Mouse (Mus musculus): Measurements from ENCODE around the gene Tln2. TPM values are rescaled to one million over a fixed set of nuclear protein-coding genes. Genes with fewer than 3 reads are reported as not detected.

Tln2 gene
- polyA plus RNA-seq, 2 experiments = 0.98 to 2.5 TPM

DNA sequence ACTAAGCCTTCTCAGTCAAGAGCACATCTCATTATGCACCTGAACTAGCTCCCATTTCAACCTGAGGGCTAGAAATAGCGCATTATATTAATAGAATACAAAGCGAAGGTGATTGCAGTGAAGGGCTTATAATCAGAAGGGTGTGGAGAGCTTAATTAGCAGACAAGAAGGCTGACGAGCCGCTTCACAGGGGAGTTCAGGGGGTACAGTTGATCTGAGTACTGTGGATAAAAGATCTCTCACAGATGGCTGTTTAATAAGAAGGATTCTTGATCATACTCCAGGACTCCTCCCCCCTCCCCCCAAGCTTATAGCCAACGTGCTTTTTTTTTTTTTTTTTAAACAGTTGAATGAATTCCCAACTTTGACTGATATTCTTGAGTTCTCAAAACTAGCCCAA, 198.0 kb downstream of the Tln2 start:
- Histone ChIP-seq H3K9ac (replicated peaks) (no peak overlapping the region), H3K27me3 (ENCODE audit: control insufficient read depth, insufficient read depth, low read length) (no peaks in the 10 kb centered on the region), H3K4me1 (replicated peaks; ENCODE audit: control insufficient read depth in 2 of 2, insufficient read depth in 2 of 2, low read length in 1 of 2) (no peaks in the 10 kb centered on the region), H3K27ac (no peak overlapping the region), H3K9me3 (ENCODE audit: control insufficient read depth, low read length) (no peaks in the 10 kb centered on the region), H3K36me3 (replicated peaks; ENCODE audit: control insufficient read depth, insufficient read depth, low read depth) (no peaks in the 10 kb centered on the region), H3K4me3 (ENCODE audit: insufficient read depth in 1 of 2, low read depth in 2 of 2, low read length in 2 of 2) (no peak overlapping the region), H3K4me2 (ENCODE audit: low read depth) (no peak overlapping the region)
- ATAC-seq (ENCODE audit: insufficient read depth) (no peak), DNase-seq (ENCODE audit: low read depth in 3 of 3, low spot score in 3 of 3) (no peak)
- WGBS (ENCODE audit: insufficient replicate concordance) = 68% methylated on average over 5 of the region's 5 CpGs
- no peak for TF ChIP-seq EP300 (IDR thresholded peaks at IDR 0.05; ENCODE audit: low read depth)
- TF ChIP-seq CTCF (IDR thresholded peaks at IDR 0.05; ENCODE audit: low read depth) = no peak

DNA sequence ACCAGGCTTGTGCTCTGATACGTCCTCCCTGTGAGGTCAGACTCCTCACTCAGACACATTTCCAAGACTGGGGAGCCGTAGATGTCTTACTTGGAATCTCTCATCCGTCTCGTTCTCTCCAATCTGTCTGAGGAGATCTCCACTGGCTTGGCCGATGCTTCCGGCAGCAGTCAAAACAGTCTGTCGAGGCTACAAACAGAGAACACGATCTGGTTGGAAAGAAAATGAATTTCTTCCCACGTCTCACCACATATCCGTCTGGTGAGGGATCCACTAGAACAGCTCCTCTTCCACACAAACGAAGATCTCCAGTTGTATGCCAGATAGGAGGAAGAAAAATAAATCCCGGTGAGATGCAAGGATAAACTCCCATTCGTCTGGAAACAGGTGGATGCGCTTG, 205.1 kb downstream of the Tln2 start:
- H3K27ac ChIP-seq = no peak overlapping the region
- DNase-seq (ENCODE audit: low read depth in 3 of 3, low spot score in 3 of 3) (no peak), ATAC-seq (ENCODE audit: insufficient read depth) (no peak)
- no peak overlapping the region for H3K4me3 ChIP-seq (ENCODE audit: insufficient read depth in 1 of 2, low read depth in 2 of 2, low read length in 2 of 2)
- no peaks in the 10 kb centered on the region for H3K27me3 ChIP-seq (ENCODE audit: control insufficient read depth, insufficient read depth, low read length)
- TF ChIP-seq EP300 (IDR thresholded peaks at IDR 0.05; ENCODE audit: low read depth) (no peak), CTCF (IDR thresholded peaks at IDR 0.05; ENCODE audit: low read depth) (no peak)
- no peak overlapping the region for H3K4me2 ChIP-seq (ENCODE audit: low read depth)
- no peaks in the 10 kb centered on the region for H3K36me3 ChIP-seq (replicated peaks; ENCODE audit: control insufficient read depth, insufficient read depth, low read depth)
- WGBS (ENCODE audit: insufficient replicate concordance) = 67% methylated on average over 14 of the region's 14 CpGs
- no peak overlapping the region for H3K9ac ChIP-seq (replicated peaks)
- no peaks in the 10 kb centered on the region for H3K9me3 ChIP-seq (ENCODE audit: control insufficient read depth, low read length)
- H3K4me1 ChIP-seq (replicated peaks; ENCODE audit: control insufficient read depth in 2 of 2, insufficient read depth in 2 of 2, low read length in 1 of 2) = no peaks in the 10 kb centered on the region

DNA sequence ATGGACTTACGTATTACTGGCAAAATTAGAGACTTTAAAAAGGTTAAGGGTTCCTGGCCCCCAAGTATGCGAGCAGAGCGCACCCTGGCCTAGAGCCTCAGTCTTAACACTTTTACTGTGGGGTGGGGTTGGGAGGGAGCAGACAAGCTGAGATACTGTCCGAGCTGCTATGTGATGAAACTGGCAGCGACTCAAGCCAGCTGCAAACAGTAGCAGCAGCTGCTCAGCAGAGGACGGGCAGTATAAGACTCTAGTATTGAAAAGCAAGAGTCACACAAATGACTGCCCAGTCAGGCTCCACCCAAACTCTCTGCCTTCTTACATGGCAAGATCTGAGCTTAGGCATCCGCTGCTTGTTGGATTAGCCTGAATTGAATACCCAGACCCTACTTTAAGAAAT, 206.1 kb downstream of the Tln2 start:
- ATAC-seq (ENCODE audit: insufficient read depth) (no peak), DNase-seq (ENCODE audit: low read depth in 3 of 3, low spot score in 3 of 3) (no peak)
- 66% methylated on average over 7 of the region's 7 CpGs for WGBS (ENCODE audit: insufficient replicate concordance)
- TF ChIP-seq EP300 (IDR thresholded peaks at IDR 0.05; ENCODE audit: low read depth) = no peak
- no peak for TF ChIP-seq CTCF (IDR thresholded peaks at IDR 0.05; ENCODE audit: low read depth)
- H3K9ac ChIP-seq (replicated peaks) = no peak overlapping the region
- H3K27me3 ChIP-seq (ENCODE audit: control insufficient read depth, insufficient read depth, low read length) = no peaks in the 10 kb centered on the region
- H3K9me3 ChIP-seq (ENCODE audit: control insufficient read depth, low read length) = no peaks in the 10 kb centered on the region
- H3K36me3 ChIP-seq (replicated peaks; ENCODE audit: control insufficient read depth, insufficient read depth, low read depth) = no peaks in the 10 kb centered on the region
- no peak overlapping the region for H3K27ac ChIP-seq
- no peak overlapping the region for H3K4me3 ChIP-seq (ENCODE audit: insufficient read depth in 1 of 2, low read depth in 2 of 2, low read length in 2 of 2)
- no peak overlapping the region for H3K4me2 ChIP-seq (ENCODE audit: low read depth)
- no peaks in the 10 kb centered on the region for H3K4me1 ChIP-seq (replicated peaks; ENCODE audit: control insufficient read depth in 2 of 2, insufficient read depth in 2 of 2, low read length in 1 of 2)

DNA sequence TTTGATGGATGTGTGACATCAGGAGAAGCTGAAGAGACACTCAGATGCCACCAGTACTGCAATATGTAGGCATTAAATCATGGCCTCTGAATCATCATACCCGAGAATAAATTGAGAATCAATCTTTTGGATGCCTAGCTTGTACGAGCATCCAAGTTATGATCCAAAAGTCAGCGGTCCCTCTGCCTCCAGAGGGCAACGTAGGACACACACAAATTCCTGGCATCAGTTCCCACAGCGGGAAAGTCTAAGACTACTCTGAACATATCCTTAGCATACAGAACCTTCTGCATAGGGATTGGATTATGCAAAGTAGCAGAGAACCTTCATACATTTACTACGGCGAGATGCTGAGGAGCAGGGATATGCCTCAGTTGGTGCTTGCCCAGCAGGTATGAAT, 210.5 kb downstream of the Tln2 start:
- Histone ChIP-seq H3K4me3 (ENCODE audit: insufficient read depth in 1 of 2, low read depth in 2 of 2, low read length in 2 of 2) (no peak overlapping the region), H3K9ac (replicated peaks) (no peak overlapping the region), H3K36me3 (replicated peaks; ENCODE audit: control insufficient read depth, insufficient read depth, low read depth) (no peaks in the 10 kb centered on the region), H3K4me1 (replicated peaks; ENCODE audit: control insufficient read depth in 2 of 2, insufficient read depth in 2 of 2, low read length in 1 of 2) (no peaks in the 10 kb centered on the region), H3K27ac (no peak overlapping the region), H3K9me3 (ENCODE audit: control insufficient read depth, low read length) (no peaks in the 10 kb centered on the region), H3K4me2 (ENCODE audit: low read depth) (no peak overlapping the region), H3K27me3 (ENCODE audit: control insufficient read depth, insufficient read depth, low read length) (no peaks in the 10 kb centered on the region)
- DNase-seq (ENCODE audit: low read depth in 3 of 3, low spot score in 3 of 3) = no peak
- 62% methylated on average over 7 of the region's 7 CpGs for WGBS (ENCODE audit: insufficient replicate concordance)
- TF ChIP-seq EP300 (IDR thresholded peaks at IDR 0.05; ENCODE audit: low read depth) (no peak), CTCF (IDR thresholded peaks at IDR 0.05; ENCODE audit: low read depth) (no peak)
- ATAC-seq (ENCODE audit: insufficient read depth) = no peak

DNA sequence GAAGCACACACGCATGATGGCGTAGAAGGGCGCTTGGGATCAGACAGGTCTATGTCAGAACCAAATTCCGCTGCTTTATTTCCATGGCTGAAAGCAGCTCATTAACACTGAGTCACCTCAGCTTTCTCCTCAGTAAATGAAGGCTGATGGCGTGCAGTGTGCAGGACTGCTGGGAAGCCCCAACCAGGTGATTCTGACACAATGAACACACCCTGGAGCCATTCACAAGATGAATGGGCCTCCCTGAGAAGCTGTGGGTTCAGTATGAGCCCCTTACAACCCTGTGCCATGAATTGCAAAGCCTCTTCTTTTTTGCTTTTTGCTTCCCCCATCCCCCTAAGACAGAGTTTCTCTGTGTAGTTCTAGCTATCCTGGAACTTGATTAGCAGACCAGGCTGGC, 212.3 kb downstream of the Tln2 start:
- no peaks in the 10 kb centered on the region for H3K4me1 ChIP-seq (replicated peaks; ENCODE audit: control insufficient read depth in 2 of 2, insufficient read depth in 2 of 2, low read length in 1 of 2)
- no peak for DNase-seq (ENCODE audit: low read depth in 3 of 3, low spot score in 3 of 3)
- 79% methylated on average over 5 of the region's 5 CpGs for WGBS (ENCODE audit: insufficient replicate concordance)

More for the DNA sequence above, 212.3 kb downstream of the Tln2 start:
- no peak for TF ChIP-seq CTCF (IDR thresholded peaks at IDR 0.05; ENCODE audit: low read depth)
- no peak for TF ChIP-seq EP300 (IDR thresholded peaks at IDR 0.05; ENCODE audit: low read depth)
- H3K9ac ChIP-seq (replicated peaks) = no peak overlapping the region
- no peaks in the 10 kb centered on the region for H3K27me3 ChIP-seq (ENCODE audit: control insufficient read depth, insufficient read depth, low read length)
- no peak overlapping the region for H3K27ac ChIP-seq
- no peak for ATAC-seq (ENCODE audit: insufficient read depth)
- no peak overlapping the region for H3K4me3 ChIP-seq (ENCODE audit: insufficient read depth in 1 of 2, low read depth in 2 of 2, low read length in 2 of 2)
- H3K9me3 ChIP-seq (ENCODE audit: control insufficient read depth, low read length) = no peaks in the 10 kb centered on the region
- no peaks in the 10 kb centered on the region for H3K36me3 ChIP-seq (replicated peaks; ENCODE audit: control insufficient read depth, insufficient read depth, low read depth)
- no peak overlapping the region for H3K4me2 ChIP-seq (ENCODE audit: low read depth)

All from liver, embryonic 14.5 days (tissue).